Mouse (Mus musculus): ENCODE data around the gene Hp1bp3. TPM values are rescaled to one million over a fixed set of nuclear protein-coding genes. Genes with fewer than 3 reads are reported as not detected.

Gene Hp1bp3
- 19.2 and 47.7 TPM in 2 replicates for polyA plus RNA-seq (2012; ENCODE audit: low replicate concordance)

DNA sequence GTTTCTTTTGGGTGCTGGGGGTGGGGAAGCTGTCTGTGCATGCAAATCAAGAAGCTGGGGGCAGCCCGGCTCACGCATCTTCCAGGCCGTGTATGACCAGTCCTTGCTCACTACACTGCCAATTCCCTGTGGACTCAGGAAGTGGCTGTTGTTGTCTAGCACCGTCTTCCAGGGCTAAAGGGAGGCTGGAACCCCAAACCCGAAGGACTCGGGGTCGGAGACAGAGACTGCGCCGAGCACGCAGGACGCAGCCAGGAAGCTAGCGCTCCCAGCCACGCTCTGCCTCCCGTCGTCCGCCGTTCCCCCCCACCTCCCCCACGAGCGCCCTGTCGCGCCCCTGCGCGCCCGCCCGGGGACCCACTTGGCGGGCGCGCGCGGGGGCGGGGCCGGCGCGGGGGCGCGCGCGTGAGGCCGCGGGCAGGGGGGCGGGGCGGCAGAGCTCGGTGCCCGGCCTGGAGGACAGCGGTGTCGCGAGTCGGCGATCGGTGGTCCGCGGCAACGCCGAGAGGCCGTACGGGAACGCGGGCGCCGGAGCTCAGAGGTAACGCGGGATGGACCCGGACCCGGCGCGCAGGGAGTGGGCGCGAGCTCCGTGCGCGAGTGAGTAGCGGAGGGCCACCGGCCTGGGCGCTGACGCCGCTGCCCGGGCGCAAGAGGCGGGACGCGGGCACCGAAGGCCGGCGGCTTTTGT lies at the start of gene Hp1bp3:
TSS of gene Hp1bp3 (plus strand) at position 97 of the 691 bp plus-strand sequence.

GRCm38 (mm10) chr4:138250088-138250960 lies 34.2 kb downstream of the Hp1bp3 start, which contains the start of the genes Sh2d5 and Kif17:
Gene Sh2d5 (plus strand): TSS chr4:138250403.
Gene Kif17 (plus strand): TSS chr4:138250435.

Other genes with a start within 250 kb of the Hp1bp3 start
- 84.7 and 104 TPM in 2 replicates for gene Eif4g3, start 223.3 kb upstream of the Hp1bp3 start, polyA plus RNA-seq (2012; ENCODE audit: low replicate concordance)
- gene Sh2d5, start 34.1 kb downstream of the Hp1bp3 start, polyA plus RNA-seq (2012; ENCODE audit: low replicate concordance) = 3.2 and 8.8 TPM in 2 replicates
- gene Kif17, start 34.1 kb downstream of the Hp1bp3 start, polyA plus RNA-seq (2012; ENCODE audit: low replicate concordance) = 0.10 and 0.30 TPM in 2 replicates
- 76.9 and 207 TPM in 2 replicates for gene Ddost, start 88.4 kb downstream of the Hp1bp3 start, polyA plus RNA-seq (2012; ENCODE audit: low replicate concordance)
- gene Pink1, start 110.0 kb downstream of the Hp1bp3 start, polyA plus RNA-seq (2012; ENCODE audit: low replicate concordance) = 19.5 and 26.3 TPM in 2 replicates
- gene Cda, start 151.7 kb downstream of the Hp1bp3 start, polyA plus RNA-seq (2012; ENCODE audit: low replicate concordance) = 29.1 and 32.6 TPM in 2 replicates
- gene Fam43b, start 180.2 kb downstream of the Hp1bp3 start, polyA plus RNA-seq (2012; ENCODE audit: low replicate concordance) = not detected in 2 replicates
- gene Mul1, start 218.4 kb downstream of the Hp1bp3 start, polyA plus RNA-seq (2012; ENCODE audit: low replicate concordance) = 19.9 and 26.6 TPM in 2 replicates
- 1.6 and 1.9 TPM in 2 replicates for gene Camk2n1, start 238.0 kb downstream of the Hp1bp3 start, polyA plus RNA-seq (2012; ENCODE audit: low replicate concordance)